Mouse (Mus musculus) MEL (cell line): Measurements from ENCODE around the gene Muc20. TPM values are rescaled to one million over a fixed set of nuclear protein-coding genes. Genes with fewer than 3 reads are reported as not detected.

Source experiments
- DNase-seq: peaks from one replicate; pipeline ENCODE4 v3.0.0; 2011; ENCODE audit warnings: low read depth, low spot score
- H3K27ac ChIP-seq: 2 replicates; pipeline ENCODE4 v1.5.1; 2012; ENCODE audit warnings: low read depth, mild to moderate bottlenecking, control low read depth, low read length, moderate library complexity; ENCODE audit not compliant: control insufficient read depth
- H3K27me3 ChIP-seq, 2 experiments: fragments of 150-350 bp in 1 of 2; sonication (generic) in 1 of 2; 2 replicates each; pipeline ENCODE4 v1.6.1; 2012; ENCODE audit warnings: low read length in 2 of 2, mild to moderate bottlenecking in 2 of 2, improper control_type of control experiment in 1 of 2, moderate library complexity in 1 of 2; ENCODE audit not compliant: insufficient read depth in 2 of 2, control insufficient read depth in 1 of 2
- H3K36me3 ChIP-seq, 2 experiments: 2 replicates each; pipeline ENCODE4 v1.6.1; 2012 to 2014; ENCODE audit warnings: low read length in 2 of 2, improper control_type of control experiment in 1 of 2, inconsistent platforms in 1 of 2, mild to moderate bottlenecking in 1 of 2; ENCODE audit not compliant: insufficient read depth in 2 of 2, control insufficient read depth in 1 of 2
- H3K4me1 ChIP-seq, 2 experiments: fragments of 150-350 bp in 1 of 2; sonication (generic) in 1 of 2; 2 replicates each; pipeline ENCODE4 v1.6.1; 2012; ENCODE audit warnings: low read length in 2 of 2, improper control_type of control experiment in 1 of 2, mild to moderate bottlenecking in 1 of 2; ENCODE audit not compliant: insufficient read depth in 2 of 2, control insufficient read depth in 1 of 2
- H3K4me3 ChIP-seq, 2 experiments: fragments of 150-350 bp in 1 of 2; sonication (generic) in 1 of 2; 2 replicates each; pipeline ENCODE4 v1.5.1; 2012; ENCODE audit warnings: low read depth in 2 of 2, low read length in 2 of 2, mild to moderate bottlenecking in 2 of 2, moderate library complexity in 2 of 2, control low read depth in 1 of 2, improper control_type of control experiment in 1 of 2; ENCODE audit not compliant: control insufficient read depth in 1 of 2, insufficient read depth in 1 of 2
- H3K79me2 ChIP-seq: 2 replicates; pipeline ENCODE4 v1.6.1; 2012; ENCODE audit warnings: mild to moderate bottlenecking, low read length, moderate library complexity; ENCODE audit not compliant: control insufficient read depth, poor library complexity, insufficient read depth
- H3K9ac ChIP-seq: 2 replicates; pipeline ENCODE4 v1.6.1; 2012; ENCODE audit warnings: low read depth, mild to moderate bottlenecking, control low read depth, low read length, moderate library complexity; ENCODE audit not compliant: control insufficient read depth, poor library complexity, severe bottlenecking
- H3K9me3 ChIP-seq: fragments of 150-350 bp; sonication (generic); replicated peaks from 2 replicates; pipeline ENCODE4 v1.6.1; 2012; ENCODE audit warnings: mild to moderate bottlenecking, low read length, improper control_type of control experiment, moderate library complexity; ENCODE audit not compliant: insufficient read depth
- BHLHE40 ChIP-seq: IDR thresholded peaks from 2 replicates; pipeline ENCODE4 v1.6.1; 2012; ENCODE audit warnings: low read depth, mild to moderate bottlenecking, inconsistent platforms, low read length, improper control_type of control experiment, borderline replicate concordance
- CTCF ChIP-seq, 3 experiments: IDR thresholded peaks in 2 of 3; conservative IDR thresholded peaks in 1 of 3; 2 replicates each; pipeline ENCODE4 v1.5.1; 2011 to 2012; ENCODE audit warnings: low read length in 3 of 3, low read depth in 2 of 3, mild to moderate bottlenecking in 2 of 3, improper control_type of control experiment in 1 of 3, inconsistent platforms in 1 of 3, mixed read lengths in 1 of 3, moderate library complexity in 1 of 3; ENCODE audit not compliant: control insufficient read depth in 1 of 3, insufficient read depth in 1 of 3, poor library complexity in 1 of 3, severe bottlenecking in 1 of 3
- E2F4 ChIP-seq: IDR thresholded peaks from 2 replicates; pipeline ENCODE4 v1.6.1; 2011; ENCODE audit warnings: low read depth, low read length, improper control_type of control experiment, borderline replicate concordance
- EP300 ChIP-seq, 2 experiments: IDR thresholded peaks; 2 replicates each; pipeline ENCODE4 v1.6.1; 2011; ENCODE audit warnings: improper control_type of control experiment in 2 of 2, low read length in 2 of 2, low read depth in 1 of 2, mild to moderate bottlenecking in 1 of 2
- GABPA ChIP-seq: IDR thresholded peaks from 2 replicates; pipeline ENCODE4 v1.6.1; 2012; ENCODE audit warnings: low read depth, mild to moderate bottlenecking, inconsistent platforms, low read length, improper control_type of control experiment, moderate library complexity
- GATA1 ChIP-seq: IDR thresholded peaks from 2 replicates; pipeline ENCODE4 v1.6.1; 2011; ENCODE audit warnings: low read depth, low read length, improper control_type of control experiment
- HCFC1 ChIP-seq: IDR thresholded peaks from 2 replicates; pipeline ENCODE4 v1.6.1; 2012; ENCODE audit warnings: low read depth, mild to moderate bottlenecking, inconsistent platforms, low read length, improper control_type of control experiment, moderate library complexity
- KAT2A ChIP-seq: conservative IDR thresholded peaks from 2 replicates; pipeline ENCODE4 v1.6.1; 2012; ENCODE audit warnings: low read depth, low read length, improper control_type of control experiment, inconsistent platforms
- MAX ChIP-seq: IDR thresholded peaks from 2 replicates; pipeline ENCODE4 v1.6.1; 2011; ENCODE audit warnings: low read length, improper control_type of control experiment
- MAZ ChIP-seq: IDR thresholded peaks from 2 replicates; pipeline ENCODE4 v1.6.1; 2012; ENCODE audit warnings: low read depth, mild to moderate bottlenecking, inconsistent platforms, low read length, improper control_type of control experiment
- MEF2A ChIP-seq: IDR thresholded peaks from 2 replicates; pipeline ENCODE4 v1.6.1; 2014; ENCODE audit warnings: low read depth, mild to moderate bottlenecking, inconsistent platforms, low read length, improper control_type of control experiment; ENCODE audit not compliant: poor library complexity, insufficient replicate concordance, severe bottlenecking; ENCODE audit errors: extremely low read depth
- MXI1 ChIP-seq: IDR thresholded peaks from 2 replicates; pipeline ENCODE4 v1.6.1; 2011; ENCODE audit warnings: mild to moderate bottlenecking, low read depth, low read length, improper control_type of control experiment
- MYC ChIP-seq: IDR thresholded peaks from 2 replicates; pipeline ENCODE4 v1.6.1; 2011; ENCODE audit warnings: low read depth, mild to moderate bottlenecking, low read length, improper control_type of control experiment, moderate library complexity
- NELFE ChIP-seq: IDR thresholded peaks from 2 replicates; pipeline ENCODE4 v1.6.1; 2011; ENCODE audit warnings: low read depth, low read length, improper control_type of control experiment
- NRF1 ChIP-seq: IDR thresholded peaks from 2 replicates; pipeline ENCODE4 v1.6.1; 2014; ENCODE audit warnings: low read depth, mild to moderate bottlenecking, inconsistent platforms, low read length, improper control_type of control experiment, moderate library complexity; ENCODE audit not compliant: poor library complexity, insufficient read depth, severe bottlenecking
- POLR2AphosphoS2 ChIP-seq: IDR thresholded peaks from 2 replicates; pipeline ENCODE4 v1.6.1; 2011; ENCODE audit warnings: low read length, improper control_type of control experiment
- POLR2AphosphoS5 ChIP-seq: IDR thresholded peaks from 2 replicates; pipeline ENCODE4 v1.6.1; 2012; ENCODE audit warnings: low read depth, borderline replicate concordance, mild to moderate bottlenecking, inconsistent platforms, low read length, moderate library complexity, mixed read lengths
- SMC3 ChIP-seq: IDR thresholded peaks from 2 replicates; pipeline ENCODE4 v1.6.1; 2011; ENCODE audit warnings: low read depth, low read length, improper control_type of control experiment
- TBP ChIP-seq: IDR thresholded peaks from 2 replicates; pipeline ENCODE4 v1.8.0; 2011; ENCODE audit warnings: low read depth, low read length, improper control_type of control experiment
- UBTF ChIP-seq: IDR thresholded peaks from 2 replicates; pipeline ENCODE4 v1.6.1; 2012; ENCODE audit warnings: low read depth, mild to moderate bottlenecking, inconsistent platforms, low read length, improper control_type of control experiment, moderate library complexity, borderline replicate concordance; ENCODE audit not compliant: insufficient read depth
- USF2 ChIP-seq, 2 experiments: IDR thresholded peaks; 2 replicates each; pipeline ENCODE4 v1.6.1; 2011 to 2012; ENCODE audit warnings: improper control_type of control experiment in 2 of 2, low read length in 2 of 2, borderline replicate concordance in 1 of 2, inconsistent platforms in 1 of 2, low read depth in 1 of 2, mild to moderate bottlenecking in 1 of 2; ENCODE audit not compliant: insufficient read depth in 1 of 2
- ZC3H11A ChIP-seq: IDR thresholded peaks from 2 replicates; pipeline ENCODE4 v1.6.1; 2012; ENCODE audit warnings: low read depth, mild to moderate bottlenecking, inconsistent platforms, low read length, improper control_type of control experiment
- ZMIZ1 ChIP-seq: IDR thresholded peaks from 2 replicates; pipeline ENCODE4 v1.6.1; 2012; ENCODE audit warnings: low read depth, mild to moderate bottlenecking, inconsistent platforms, low read length, improper control_type of control experiment, moderate library complexity
- polyA plus RNA-seq, 2 experiments: library from polyadenylated mRNA; stranded (reverse) in 1 of 2; unstranded in 1 of 2; fragments of >175 nt in 1 of 2; fragments of >200 nt in 1 of 2; gene quantifications; 2 replicates each; pipeline versions ENCODE4 v1.2.1 to v1.2.4; 2012; ENCODE audit warnings: low replicate concordance in 2 of 2, low read depth in 1 of 2; ENCODE audit not compliant: insufficient read length in 2 of 2, insufficient read depth in 1 of 2, missing spikeins in 1 of 2
- total RNA-seq: library from RNA; depleted of rRNA; stranded (reverse); fragments of 300-350 nt; gene quantifications from 2 replicates; pipeline ENCODE4 v1.2.3, GENCODE M21; 2012

Gene Muc20
- total and polyA plus RNA-seq, 3 experiments: not detected

- Histone ChIP-seq H3K27ac (no peak overlapping the region), H3K4me1 (peaks cover 0 to 3% of the 10 kb centered on the region in 2 experiments; a peak in 2 of 4 replicates), H3K27me3 (no peaks in the 10 kb centered on the region), H3K9ac (no peak overlapping the region), H3K79me2 (no peaks in the 10 kb centered on the region), H3K9me3 (no peaks in the 10 kb centered on the region), H3K4me3 (no peak overlapping the region), H3K36me3 (no peaks in the 10 kb centered on the region)
- no peak for DNase-seq
- no peak for TF ChIP-seq GATA1
- TF ChIP-seq TBP: no peak
- TF ChIP-seq SMC3: no peak
- TF ChIP-seq HCFC1: no peak
- no peak for TF ChIP-seq MAZ
- no peak for TF ChIP-seq CTCF (IDR thresholded peaks at IDR 0.05 in 2 of 3, conservative IDR thresholded peaks at IDR 0.05 in 1 of 3; ENCODE audit: control insufficient read depth in 1 of 3, insufficient read depth in 1 of 3, low read depth in 2 of 3, low read length in 3 of 3, poor library complexity in 1 of 3, severe bottlenecking in 1 of 3)
- no peak for TF ChIP-seq MEF2A
- no peak for TF ChIP-seq UBTF
- TF ChIP-seq EP300 (IDR thresholded peaks at IDR 0.05; ENCODE audit: low read depth in 1 of 2, low read length in 2 of 2): no peak
- TF ChIP-seq USF2 (IDR thresholded peaks at IDR 0.05; ENCODE audit: borderline replicate concordance in 1 of 2, insufficient read depth in 1 of 2, low read depth in 1 of 2, low read length in 2 of 2): no peak
Measured at GRCm38 (mm10) chr16:32824061-32824460, 26.8 kb upstream of the Muc20 start.

GRCm38 (mm10) chr16:32823487-32823886 lies 26.3 kb upstream of the Muc20 start:
- Histone ChIP-seq H3K27me3 (no peaks in the 10 kb centered on the region), H3K36me3 (no peaks in the 10 kb centered on the region), H3K9ac (no peak overlapping the region), H3K4me3 (no peak overlapping the region), H3K27ac (no peak overlapping the region), H3K79me2 (no peaks in the 10 kb centered on the region), H3K4me1 (no peaks in the 10 kb centered on the region), H3K9me3 (no peaks in the 10 kb centered on the region)
- TF ChIP-seq NRF1 (no peak), POLR2AphosphoS5 (no peak), BHLHE40 (no peak), MXI1 (no peak), SMC3 (no peak), POLR2AphosphoS2 (no peak), KAT2A (no peak), E2F4 (no peak), ZC3H11A (no peak), TBP (no peak), CTCF (IDR thresholded peaks at IDR 0.05 in 2 of 3, conservative IDR thresholded peaks at IDR 0.05 in 1 of 3; ENCODE audit: control insufficient read depth in 1 of 3, insufficient read depth in 1 of 3, low read depth in 2 of 3, low read length in 3 of 3, poor library complexity in 1 of 3, severe bottlenecking in 1 of 3) (no peak), MAX (no peak), MYC (no peak), ZMIZ1 (no peak), NELFE (no peak), MAZ (no peak), HCFC1 (no peak), GABPA (no peak)
- DNase-seq: no peak
